Mouse (Mus musculus) bone marrow, adult 2 months (tissue): Measurements from ENCODE around the gene Maats1. TPM values are rescaled to one million over a fixed set of nuclear protein-coding genes. Genes with fewer than 3 reads are reported as not detected.

Experiments
- H3K27ac ChIP-seq: fragments of 200-500 bp; 2 replicates; pipeline ENCODE4 v1.5.1; 2012; ENCODE audit warnings: low read depth, mild to moderate bottlenecking, control low read depth, inconsistent platforms, low read length; ENCODE audit not compliant: control insufficient read depth, poor library complexity, insufficient read depth
- H3K4me1 ChIP-seq: fragments of 200-500 bp; 2 replicates; pipeline ENCODE4 v1.6.1; 2011; ENCODE audit warnings: low read length; ENCODE audit not compliant: control insufficient read depth, insufficient read depth
- H3K4me3 ChIP-seq: fragments of 200-500 bp; replicated peaks from 2 replicates; pipeline ENCODE3; 2011; ENCODE audit warnings: mild to moderate bottlenecking, low read depth, low read length, control low read depth; ENCODE audit not compliant: control insufficient read depth
- CTCF ChIP-seq: fragments of 200-500 bp; IDR thresholded peaks from 2 replicates; pipeline ENCODE4 v1.5.1; 2011; ENCODE audit warnings: low read length, control low read depth; ENCODE audit not compliant: control insufficient read depth, insufficient read depth
- POLR2A ChIP-seq: fragments of 200-500 bp; IDR thresholded peaks from 2 replicates; pipeline ENCODE4 v1.6.1; 2011; ENCODE audit warnings: low read depth, mild to moderate bottlenecking, control low read depth, low read length, borderline replicate concordance; ENCODE audit not compliant: control insufficient read depth
- WGBS: fragments of 180-500 bp; shearing (Covaris S2); methylation state at CpG from one replicate; pipeline ENCODE4 v1.1.7; 2018; 5-methylcytosine and 5-hydroxymethylcytosine counted together
- polyA plus RNA-seq: library from polyadenylated mRNA; stranded (reverse); fragments of >200 nt; gene quantifications from 2 replicates; pipeline ENCODE4 v1.2.4, GENCODE M21; 2011; ENCODE audit warnings: low replicate concordance; ENCODE audit not compliant: missing spikeins, insufficient read depth, insufficient read length

Maats1 gene
- polyA plus RNA-seq, 1 experiment, result not detected

DNA sequence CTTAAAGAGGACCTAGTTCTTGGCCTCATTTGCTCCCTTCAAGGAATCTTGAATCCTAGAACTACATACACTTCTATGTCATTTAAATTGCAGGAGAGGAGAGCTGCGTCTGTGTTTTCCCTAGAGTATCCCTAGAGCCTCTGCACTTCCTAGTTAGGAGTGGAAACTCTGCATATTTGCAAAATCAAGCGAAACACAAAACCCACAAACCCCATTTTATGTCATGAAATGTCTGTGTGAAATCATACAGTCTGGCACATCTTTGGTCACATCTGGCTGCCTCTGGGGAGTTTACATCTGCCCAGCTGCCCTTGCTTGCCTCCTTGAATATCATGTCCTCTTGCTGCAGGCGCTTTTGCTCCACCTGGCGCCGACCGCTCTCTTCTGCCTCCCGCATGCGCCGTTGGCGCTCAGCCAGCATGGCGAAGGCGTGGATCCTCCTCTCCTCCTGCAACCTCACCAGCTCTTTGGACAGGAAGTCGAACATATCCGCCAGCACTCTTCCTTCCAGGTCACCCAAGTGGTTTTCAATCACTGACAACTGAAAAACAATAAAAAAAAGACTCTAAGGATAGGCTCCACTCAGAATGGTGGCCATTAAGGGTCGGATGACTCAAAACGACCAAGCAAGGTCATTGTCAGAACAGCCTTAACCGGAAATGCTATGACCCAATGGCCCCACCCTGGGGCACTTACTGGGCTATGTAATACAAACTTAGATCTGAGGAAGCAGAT, 37.3 kb downstream of the Maats1 start:
- no peak overlapping the region for H3K4me3 ChIP-seq
- no peak for TF ChIP-seq CTCF
- TF ChIP-seq POLR2A, result no peak
- no peak overlapping the region for H3K27ac ChIP-seq
- WGBS, result 69% methylated on average over 17 of the region's 17 CpGs
- no peaks in the 10 kb centered on the region for H3K4me1 ChIP-seq

DNA sequence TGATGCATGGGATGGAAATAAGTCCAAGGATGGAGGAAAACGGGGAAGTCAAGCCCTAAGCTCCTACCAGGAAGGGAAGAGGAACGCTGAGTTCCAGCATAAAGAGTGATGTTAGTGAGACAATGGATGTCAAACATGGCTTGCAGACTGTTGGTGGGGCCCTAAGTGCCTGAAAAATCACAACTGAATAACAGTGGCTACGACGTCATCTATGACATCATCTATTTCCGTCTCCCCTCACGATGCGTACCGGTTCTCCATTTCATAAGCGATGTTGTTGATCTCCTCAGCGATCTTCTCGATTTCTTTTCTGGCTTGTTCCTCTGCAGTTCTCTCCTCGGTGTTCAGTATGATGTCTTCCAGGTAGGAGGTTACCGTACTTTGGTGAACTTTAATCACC, 39.6 kb downstream of the Maats1 start:
- TF ChIP-seq CTCF, result no peak
- no peak for TF ChIP-seq POLR2A
- WGBS, result 88% methylated on average over 13 of the region's 13 CpGs
- H3K27ac ChIP-seq, result no peak overlapping the region
- H3K4me3 ChIP-seq, result no peak overlapping the region
- no peaks in the 10 kb centered on the region for H3K4me1 ChIP-seq

DNA sequence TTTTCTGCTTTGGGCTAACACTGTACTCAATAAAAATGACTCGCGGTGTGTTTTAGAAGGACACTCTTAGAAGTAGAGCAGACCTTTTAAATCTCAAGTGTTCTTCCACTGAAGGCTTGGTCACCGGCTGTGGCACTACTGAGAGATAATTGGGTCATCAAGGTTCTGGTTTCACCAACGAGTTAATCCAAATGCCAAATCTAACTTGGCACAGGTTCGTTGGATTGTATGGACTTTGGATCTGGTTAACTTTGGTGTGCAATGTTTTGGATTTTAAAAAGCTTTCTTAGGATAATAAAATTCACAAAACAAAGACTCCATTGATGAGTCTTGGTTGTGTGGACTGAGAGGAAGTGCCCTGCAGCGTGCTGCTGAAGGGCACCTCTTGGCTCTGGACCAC, 43.5 kb downstream of the Maats1 start:
- H3K27ac ChIP-seq, result no peak overlapping the region
- no peak for TF ChIP-seq POLR2A
- TF ChIP-seq CTCF, result no peak
- H3K4me1 ChIP-seq, result no peaks in the 10 kb centered on the region
- 80% methylated on average over 6 of the region's 6 CpGs for WGBS
- H3K4me3 ChIP-seq, result no peak overlapping the region

DNA sequence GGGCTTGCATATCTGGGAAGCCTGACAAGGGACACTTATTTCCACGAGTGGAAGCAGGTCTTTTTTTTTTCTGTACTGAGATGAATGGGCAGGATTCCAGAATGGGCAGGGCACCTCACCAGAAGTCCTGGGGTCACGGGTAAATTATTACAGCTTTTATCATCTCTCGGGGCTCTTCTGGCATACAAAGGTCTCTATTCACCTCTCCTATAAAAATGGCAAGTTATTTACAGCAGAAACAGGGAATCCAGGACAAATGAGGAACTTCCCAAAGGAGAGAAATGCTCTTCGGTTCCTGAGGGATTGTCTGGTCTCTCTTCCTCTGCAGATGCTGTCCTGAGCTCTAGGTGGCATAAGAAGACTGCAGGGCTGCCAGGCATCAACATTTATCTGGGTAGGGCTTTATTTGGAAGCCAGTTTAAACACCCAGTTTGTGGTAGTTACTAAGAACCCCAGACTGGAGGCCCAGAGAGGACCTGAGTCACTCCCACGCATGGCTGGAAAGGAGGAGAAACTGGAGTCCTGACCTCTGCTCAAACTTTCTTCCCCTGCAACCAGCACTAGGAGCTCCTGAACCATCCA, 46.5 kb downstream of the Maats1 start:
- Histone ChIP-seq H3K27ac (no peak overlapping the region), H3K4me3 (no peak overlapping the region), H3K4me1 (no peaks in the 10 kb centered on the region)
- TF ChIP-seq POLR2A (no peak), CTCF (no peak)
- 30% methylated on average over 5 of the region's 5 CpGs for WGBS

DNA sequence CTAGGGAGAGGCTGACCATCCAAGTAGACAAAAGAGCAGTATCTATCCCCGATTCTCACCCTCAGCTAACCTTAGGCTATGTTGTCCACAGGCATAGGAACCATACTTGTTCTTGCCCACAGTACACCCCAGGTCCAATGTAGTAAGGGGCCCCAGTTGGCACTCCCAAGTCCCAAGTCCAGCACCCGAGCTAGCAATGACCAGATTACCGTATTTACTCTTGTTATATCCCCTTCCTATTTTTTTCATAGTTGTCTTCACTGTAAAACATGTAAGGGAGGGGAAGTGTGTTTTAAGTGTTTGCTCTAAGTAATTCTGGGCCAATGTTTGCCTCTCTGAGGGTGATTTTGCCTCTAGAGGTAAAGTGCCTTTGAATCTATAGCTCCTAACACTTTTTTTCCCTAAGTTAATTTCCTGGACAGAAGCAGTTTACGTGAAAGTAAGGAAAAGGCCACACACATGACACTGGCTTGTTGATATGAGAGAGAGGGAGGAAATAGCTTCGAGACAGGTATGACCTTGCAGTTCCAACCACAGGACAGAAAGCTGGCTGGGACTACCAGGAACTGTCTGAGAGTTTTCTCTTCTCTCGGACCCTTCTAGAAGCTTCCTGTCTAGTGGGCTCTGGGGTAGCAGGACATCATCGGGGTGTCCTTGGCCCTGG, 47.1 kb downstream of the Maats1 start, which contains the start of gene Nr1i2:
TSS of gene Nr1i2 (minus strand) at position 140 of the 664 bp plus-strand sequence.
- Histone ChIP-seq H3K4me1 (no peaks in the 10 kb centered on the region), H3K4me3 (no peak within 1 kb of the TSS), H3K27ac (no peak within 1 kb of the TSS)
- 32% methylated on average over 7 of the region's 7 CpGs for WGBS
- TF ChIP-seq CTCF (no peak), POLR2A (no peak)

DNA sequence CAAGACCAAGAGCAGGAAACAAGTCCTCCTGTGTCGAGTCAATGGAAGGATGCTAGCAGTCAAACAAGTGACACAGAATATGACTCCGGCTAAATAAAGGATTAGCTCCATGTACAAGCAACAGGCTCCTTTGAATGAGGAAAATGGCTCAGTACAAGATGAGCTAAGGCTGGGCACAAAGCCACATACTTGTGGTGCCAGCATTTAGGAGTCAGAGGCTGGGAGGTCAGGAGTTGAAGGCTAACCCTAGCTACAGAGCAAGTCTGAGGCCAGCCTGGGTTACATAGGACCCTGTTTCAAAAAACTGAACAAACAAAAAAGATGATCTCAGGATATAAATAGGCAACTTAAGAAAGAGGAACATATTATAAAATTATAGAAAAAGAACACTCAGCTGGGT, 51.8 kb downstream of the Maats1 start:
- no peak for TF ChIP-seq POLR2A
- no peak for TF ChIP-seq CTCF
- Histone ChIP-seq H3K4me3 (no peak overlapping the region), H3K27ac (no peak overlapping the region), H3K4me1 (no peaks in the 10 kb centered on the region)
- WGBS, result 74% methylated on average over 2 of the region's 2 CpGs

DNA sequence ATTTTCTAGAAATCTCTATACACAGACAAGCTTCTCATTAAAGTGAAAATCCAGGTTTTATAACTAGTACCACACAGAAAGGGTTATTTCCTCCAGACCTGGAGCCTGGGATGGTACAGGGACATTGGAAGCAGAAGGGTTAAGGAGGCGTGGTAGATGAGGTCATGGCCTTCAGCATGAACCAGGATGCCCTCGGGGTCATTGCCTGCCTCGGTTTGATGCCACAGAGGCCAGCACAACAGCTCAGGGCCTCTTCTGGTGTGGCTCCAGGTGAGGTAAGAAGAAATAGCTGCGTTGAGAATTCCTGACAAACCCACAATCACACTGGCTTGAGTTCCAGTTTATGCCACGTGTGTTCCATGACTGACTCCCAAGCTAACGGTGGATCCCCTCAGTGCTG, 53.1 kb downstream of the Maats1 start:
- H3K4me1 ChIP-seq, result no peaks in the 10 kb centered on the region
- 53% methylated on average over 6 of the region's 6 CpGs for whole genome bisulfite sequencing
- H3K27ac ChIP-seq, result no peak overlapping the region
- TF ChIP-seq POLR2A (no peak), CTCF (no peak)
- no peak overlapping the region for H3K4me3 ChIP-seq

DNA sequence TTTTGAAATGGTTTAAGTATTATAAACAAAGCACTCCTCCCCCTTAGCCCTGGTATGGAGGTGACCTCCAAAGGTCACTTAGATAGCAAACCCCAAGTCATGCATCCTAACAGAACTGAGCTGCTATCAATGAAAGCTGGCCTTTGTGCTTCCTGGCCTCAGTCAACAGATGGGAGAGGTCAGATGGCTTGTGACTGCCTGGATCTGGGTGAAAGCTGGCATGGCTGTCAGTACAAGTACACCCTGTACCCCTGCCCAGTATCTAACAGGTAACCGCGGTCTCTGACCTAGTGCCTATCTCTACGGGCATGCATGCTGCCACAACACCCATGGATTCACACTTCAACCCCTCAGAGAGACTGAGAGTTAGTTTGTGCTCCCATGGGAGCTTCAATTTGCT, 54.2 kb downstream of the Maats1 start:
- Histone ChIP-seq H3K4me1 (no peaks in the 10 kb centered on the region), H3K4me3 (no peak overlapping the region), H3K27ac (no peak overlapping the region)
- TF ChIP-seq CTCF, result no peak
- TF ChIP-seq POLR2A, result no peak
- WGBS, result 79% methylated on average over 3 of the region's 3 CpGs
